Mouse (Mus musculus) liver (tissue): ENCODE measurements around the gene Urb1.

Source experiments
- DNase-seq: peaks from one replicate; pipeline ENCODE4 v3.0.0-alpha.2; 2020; ENCODE audit warnings: mixed read lengths

Gene Urb1

GRCm38 (mm10) chr16:90765195-90765877 is 44.9 kb downstream of the Urb1 start:
- no peak for DNase-seq

GRCm38 (mm10) chr16:90760515-90760914 is 49.7 kb downstream of the Urb1 start:
- peak; percentile 89 for DNase-seq

- no peak for DNase-seq
Observed at GRCm38 (mm10) chr16:90759335-90759734, 50.9 kb downstream of the Urb1 start.

GRCm38 (mm10) chr16:90753386-90753941 is 56.7 kb downstream of the Urb1 start:
- no peak for DNase-seq

GRCm38 (mm10) chr16:90748169-90748568 is 62.0 kb downstream of the Urb1 start:
- no peak for DNase-seq

- no peak for DNase-seq
Observed at GRCm38 (mm10) chr16:90747143-90747542, 63.1 kb downstream of the Urb1 start.

- DNase-seq = peak; percentile 86
Observed at GRCm38 (mm10) chr16:90738092-90738956, 71.9 kb downstream of the Urb1 start, which contains the start of gene Mrap. Gene Mrap, plus strand, starts transcription at chr16:90738207.

GRCm38 (mm10) chr16:90736672-90737270 is 73.4 kb downstream of the Urb1 start:
- DNase-seq = no peak

GRCm38 (mm10) chr16:90735611-90736010 is 74.6 kb downstream of the Urb1 start:
- no peak for DNase-seq

GRCm38 (mm10) chr16:90727233-90728115 is 82.7 kb downstream of the Urb1 start, which contains the start of gene Mis18a:
Gene Mis18a, minus strand, starts transcription at chr16:90727404.
- DNase-seq = peak; percentile 99

- DNase-seq = peak; percentile 54
Observed at GRCm38 (mm10) chr16:90726600-90727227, 83.5 kb downstream of the Urb1 start.

- DNase-seq = peak; percentile 48
Observed at GRCm38 (mm10) chr16:90724051-90724450, 86.2 kb downstream of the Urb1 start.

- no peak for DNase-seq
Observed at GRCm38 (mm10) chr16:90710313-90710712, 99.9 kb downstream of the Urb1 start.

- DNase-seq = no peak
Observed at GRCm38 (mm10) chr16:90709711-90710289, 100.4 kb downstream of the Urb1 start.

- DNase-seq = no peak
Observed at GRCm38 (mm10) chr16:90706279-90706678, 103.9 kb downstream of the Urb1 start.

GRCm38 (mm10) chr16:90704161-90704825 is 105.9 kb downstream of the Urb1 start:
- DNase-seq = no peak

GRCm38 (mm10) chr16:90703646-90704045 is 106.6 kb downstream of the Urb1 start:
- no peak for DNase-seq

- DNase-seq = no peak
Observed at GRCm38 (mm10) chr16:90701541-90701940, 108.7 kb downstream of the Urb1 start.
